Mouse (Mus musculus) left cerebral cortex, adult 9 months (tissue): ENCODE data around the gene Creb3l1.

Experiments
- DNase-seq, 2 experiments: peaks; one replicate each; pipeline ENCODE4 v3.0.0; 2022; ENCODE audit warnings: low spot score in 2 of 2

Gene Creb3l1

DNA sequence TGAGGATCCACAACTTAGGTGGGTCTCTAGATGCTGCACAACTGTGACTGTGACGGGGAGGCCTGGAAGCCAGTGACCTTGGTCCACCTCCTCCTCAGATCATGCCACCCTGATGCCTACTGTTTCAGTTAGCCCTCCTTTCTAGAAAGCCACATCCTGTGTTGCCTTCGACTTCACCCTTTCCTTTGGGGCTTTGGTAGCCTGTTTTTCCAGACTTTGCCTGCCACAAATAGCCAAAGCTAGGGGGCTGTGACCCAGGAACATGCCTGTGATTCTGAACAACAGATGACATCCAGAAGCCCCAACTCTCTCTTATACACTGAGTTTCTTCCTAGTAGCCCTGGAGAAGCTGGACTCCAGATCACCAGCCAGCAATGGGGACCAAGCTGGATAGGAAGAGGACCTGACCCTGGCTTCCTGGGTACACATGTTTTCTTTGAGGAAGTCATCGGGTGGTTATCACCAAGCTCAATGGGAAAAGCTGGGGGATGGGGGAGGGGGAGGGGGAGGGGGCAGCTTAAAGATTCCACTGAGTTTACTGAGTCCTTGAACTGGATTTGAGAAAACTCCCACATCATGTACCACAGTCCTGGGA is 59.6 kb downstream of the Creb3l1 start:
- DNase-seq, result no peak

- DNase-seq, result peak; percentile 88 to 95
Measured at GRCm38 (mm10) chr2:91963443-91963932, 60.8 kb downstream of the Creb3l1 start.

- no peak for DNase-seq
Measured at GRCm38 (mm10) chr2:91962864-91963401, 61.4 kb downstream of the Creb3l1 start.

DNA sequence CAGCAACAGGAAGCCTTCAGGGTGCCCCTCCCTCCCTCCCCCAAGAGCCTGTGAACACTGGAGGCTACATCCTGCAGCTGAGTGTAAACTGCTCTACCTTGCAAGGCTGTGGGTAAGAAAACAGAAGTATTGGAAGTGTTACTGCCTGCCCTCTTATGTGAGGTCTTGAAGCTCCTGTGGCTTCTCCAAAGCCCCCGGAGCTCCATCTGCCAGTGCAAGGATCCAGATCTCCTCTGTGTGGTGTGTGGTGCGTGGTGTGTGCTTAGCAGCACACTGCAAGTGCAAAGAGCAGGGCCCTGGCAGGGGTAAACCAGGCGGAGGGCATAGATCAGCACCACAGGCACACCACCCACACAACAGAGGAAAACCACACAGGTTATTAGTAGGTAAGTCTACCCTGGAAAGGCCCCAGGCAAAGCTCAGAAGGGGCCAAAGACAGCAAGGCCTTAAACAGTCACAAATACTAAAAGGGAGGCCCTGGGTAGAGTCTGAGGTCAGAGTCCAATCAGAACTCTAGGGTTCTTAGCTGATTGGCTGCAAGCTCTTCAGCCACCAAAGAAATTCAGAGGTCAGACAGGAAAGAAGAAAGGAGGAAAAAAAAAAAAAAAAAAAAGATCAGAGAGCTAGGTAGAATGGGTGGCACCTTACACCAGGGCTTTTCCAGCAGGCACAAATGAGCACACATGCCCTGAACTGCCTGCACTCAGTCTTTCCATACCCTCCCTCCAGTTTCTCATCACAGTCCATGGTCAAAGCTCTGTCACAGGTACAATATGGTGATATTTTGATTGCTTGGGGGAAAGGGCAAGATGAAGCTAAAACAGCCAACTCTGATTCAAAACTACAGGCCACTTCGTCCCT is 62.2 kb downstream of the Creb3l1 start:
- DNase-seq, result no peak

DNA sequence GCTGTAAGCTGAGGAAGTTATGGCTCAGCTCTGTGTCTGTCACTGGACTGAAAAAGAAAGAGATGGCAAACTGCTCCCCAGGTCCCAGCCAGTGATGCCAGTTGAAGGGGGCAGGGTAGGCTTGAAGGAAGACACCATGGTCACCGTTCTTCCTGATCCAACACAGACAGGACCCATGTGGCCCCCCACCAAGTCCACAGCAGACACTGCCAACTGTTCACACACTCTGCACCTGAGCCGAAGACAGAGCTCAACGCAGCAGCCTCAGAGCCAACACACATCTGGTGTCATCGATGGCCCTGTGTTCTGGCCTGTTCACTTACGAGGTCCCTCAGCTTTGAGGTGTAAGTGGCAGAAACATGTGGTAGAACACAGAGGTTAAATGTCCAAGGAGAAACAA is 63.8 kb downstream of the Creb3l1 start:
- DNase-seq, result no peak

DNA sequence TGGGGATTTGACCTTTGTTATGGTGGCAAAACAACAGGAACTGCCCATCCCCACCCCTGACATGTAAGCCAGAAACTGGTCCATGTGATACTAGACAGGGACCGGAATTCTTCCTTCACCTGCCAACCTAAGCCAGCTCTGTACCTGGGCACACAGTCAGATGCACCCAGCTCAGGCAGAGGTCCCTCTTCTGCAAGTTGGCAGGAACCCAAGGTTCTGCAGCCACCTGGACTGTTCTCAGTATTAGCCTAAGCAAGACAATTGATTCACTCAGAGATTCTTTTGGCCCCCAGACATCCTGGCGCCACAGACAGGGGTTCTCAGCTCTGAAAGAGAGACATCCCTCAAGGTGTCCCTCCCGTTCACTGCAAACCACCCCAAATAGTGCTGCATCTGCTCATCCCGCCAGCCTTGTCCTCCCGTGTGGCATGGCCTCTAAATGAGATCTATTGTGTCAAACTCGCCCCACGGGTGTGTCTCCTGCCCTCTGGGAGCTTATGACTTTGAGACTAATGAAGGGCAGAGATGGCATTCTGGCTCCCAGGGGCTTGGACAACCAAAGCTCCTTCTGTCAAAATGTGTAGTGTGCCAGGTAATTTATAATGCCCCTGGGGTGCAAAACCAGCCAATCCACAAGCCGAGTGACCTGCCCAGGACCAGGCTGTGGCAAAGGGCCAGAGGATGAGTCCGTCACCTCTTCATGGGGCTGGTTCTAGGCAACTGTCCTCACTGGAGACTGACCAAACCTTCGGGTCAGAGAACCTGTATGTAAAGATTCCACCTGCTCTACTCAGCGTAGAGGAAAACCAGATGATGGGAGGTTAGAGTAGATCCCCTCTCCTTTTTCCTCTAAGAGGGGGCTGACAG is 64.5 kb downstream of the Creb3l1 start:
- DNase-seq, result no peak

GRCm38 (mm10) chr2:91958701-91959457 is 65.4 kb downstream of the Creb3l1 start:
- DNase-seq, result no peak

DNA sequence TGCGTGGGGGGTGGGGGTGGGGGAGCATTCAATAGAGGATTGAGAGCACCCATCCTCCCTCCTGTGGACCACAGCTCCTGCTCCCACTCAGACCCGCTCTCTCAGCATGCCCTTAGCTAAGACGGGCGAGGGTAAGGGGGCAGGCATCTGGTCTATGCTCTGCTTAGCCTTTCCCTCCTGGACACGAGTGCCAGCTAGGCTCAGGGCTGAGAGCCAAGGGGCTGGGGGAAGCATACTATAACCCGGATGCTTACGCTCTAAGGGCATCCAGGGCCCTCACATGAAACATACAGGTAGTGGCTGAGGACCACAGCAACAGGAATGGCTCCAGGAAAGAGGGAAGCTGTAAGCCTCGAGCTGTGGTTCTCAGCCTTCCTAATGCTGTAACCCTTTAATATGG is 66.3 kb downstream of the Creb3l1 start:
- DNase-seq, result no peak

DNA sequence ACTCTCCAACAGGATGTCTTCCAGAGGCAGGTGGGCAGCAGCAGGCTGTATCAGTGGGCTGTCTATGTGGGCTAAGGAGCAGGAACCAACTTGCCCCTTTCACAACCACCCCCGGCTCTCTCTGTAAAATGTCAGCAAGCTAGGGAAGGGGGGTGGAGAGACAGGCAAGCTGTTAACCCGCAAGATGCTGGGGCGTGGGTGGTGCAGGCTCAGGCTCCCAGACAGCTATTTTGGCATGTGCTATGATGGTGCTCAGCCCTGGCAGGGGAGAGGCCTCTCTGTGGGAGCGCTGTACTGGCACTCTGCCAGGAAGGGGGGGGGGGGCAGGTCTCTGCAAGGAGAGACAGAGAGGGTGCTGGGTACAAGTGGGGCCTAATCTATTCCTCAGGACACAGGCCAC is 67.2 kb downstream of the Creb3l1 start:
- DNase-seq, result peak; percentile 88 to 92

DNA sequence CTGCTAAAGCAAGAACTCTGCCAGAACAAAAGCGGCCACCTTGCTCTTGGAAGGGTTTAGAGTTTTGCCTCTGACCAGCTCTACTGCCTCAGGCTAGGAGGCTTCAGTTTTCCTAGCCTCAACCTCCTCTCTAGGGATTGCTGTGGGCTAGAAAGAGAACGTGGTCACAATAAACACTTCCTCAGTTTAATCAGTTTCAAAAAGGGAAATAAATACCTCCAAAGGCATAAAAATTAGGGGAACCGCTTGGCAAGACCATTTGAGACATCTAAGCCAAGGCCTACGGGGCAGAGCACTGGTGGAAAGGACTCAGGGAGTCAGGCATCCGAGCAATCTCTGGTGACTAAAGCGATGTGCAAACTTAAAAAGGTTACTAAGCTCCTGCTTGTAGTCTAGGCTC is 68.4 kb downstream of the Creb3l1 start:
- no peak for DNase-seq

DNA sequence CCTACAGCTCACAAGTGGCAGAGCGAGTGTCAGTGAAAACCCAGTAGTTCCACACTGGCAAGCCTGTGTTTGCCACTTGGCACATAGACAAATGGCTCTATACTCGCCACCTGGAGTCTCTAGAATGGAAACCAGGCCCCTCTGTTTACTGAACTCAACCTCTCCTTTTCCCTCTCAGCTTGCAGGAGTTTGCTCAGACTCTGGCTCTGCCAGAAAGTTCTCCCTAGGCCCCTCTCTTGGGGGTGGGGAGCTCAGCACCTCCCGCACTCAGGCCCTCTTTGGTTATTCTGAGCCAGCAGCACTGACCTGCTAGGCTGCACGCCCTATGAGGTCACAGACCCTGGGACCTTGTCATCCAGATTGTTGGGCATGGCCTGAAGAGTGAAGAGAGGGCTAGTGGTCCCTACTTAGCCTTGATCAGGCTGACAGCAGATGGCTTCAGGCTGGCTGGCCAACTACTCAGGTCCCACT is 69.1 kb downstream of the Creb3l1 start:
- DNase-seq, result no peak

GRCm38 (mm10) chr2:91953825-91954224 is 70.5 kb downstream of the Creb3l1 start:
- DNase-seq, result no peak

- DNase-seq, result no peak
Measured at GRCm38 (mm10) chr2:91950275-91951085, 73.8 kb downstream of the Creb3l1 start.

DNA sequence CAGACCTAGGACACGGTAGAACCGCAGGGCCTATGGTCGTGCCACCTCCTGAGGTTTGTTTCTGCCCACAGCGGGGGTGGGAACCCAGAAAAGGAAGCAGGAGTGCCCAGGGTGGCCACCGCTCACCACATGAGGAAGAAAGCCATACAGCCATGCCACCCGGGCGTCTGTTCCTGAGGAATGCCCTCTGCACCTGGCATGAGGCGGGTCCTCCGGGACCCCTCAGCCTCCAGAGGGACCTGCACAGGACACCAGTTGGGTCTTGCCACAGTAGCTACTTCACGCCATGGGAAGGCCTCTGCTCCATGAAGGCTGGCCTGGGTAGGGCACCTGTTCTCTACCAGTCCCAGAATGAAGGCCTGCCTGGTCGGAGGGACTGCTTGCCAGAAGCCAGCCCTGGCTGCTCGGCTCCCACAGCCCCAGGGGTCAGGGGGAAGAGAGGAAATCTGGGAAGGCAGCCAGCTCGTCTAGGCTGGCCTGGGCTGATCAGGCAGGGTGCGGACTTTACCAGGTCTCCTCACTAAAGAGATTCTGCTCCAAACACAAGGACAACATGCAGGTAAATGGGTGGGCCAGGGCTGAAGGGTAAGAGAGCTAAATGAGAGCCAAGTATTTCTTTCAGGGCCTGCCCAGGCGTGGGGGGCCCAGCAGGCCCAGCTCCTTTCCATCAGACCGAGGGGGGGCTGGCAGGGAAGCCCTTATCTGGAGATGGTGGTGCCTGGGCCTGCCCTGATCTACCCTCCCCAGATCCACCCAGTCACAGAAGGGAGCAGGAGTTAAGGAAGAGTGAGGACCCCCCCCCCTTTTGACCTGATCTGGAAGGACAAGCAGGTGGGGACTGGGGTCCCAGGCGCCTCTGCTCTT is 74.7 kb downstream of the Creb3l1 start:
- no peak for DNase-seq

GRCm38 (mm10) chr2:91948792-91949241 is 75.5 kb downstream of the Creb3l1 start:
- DNase-seq, result no peak

DNA sequence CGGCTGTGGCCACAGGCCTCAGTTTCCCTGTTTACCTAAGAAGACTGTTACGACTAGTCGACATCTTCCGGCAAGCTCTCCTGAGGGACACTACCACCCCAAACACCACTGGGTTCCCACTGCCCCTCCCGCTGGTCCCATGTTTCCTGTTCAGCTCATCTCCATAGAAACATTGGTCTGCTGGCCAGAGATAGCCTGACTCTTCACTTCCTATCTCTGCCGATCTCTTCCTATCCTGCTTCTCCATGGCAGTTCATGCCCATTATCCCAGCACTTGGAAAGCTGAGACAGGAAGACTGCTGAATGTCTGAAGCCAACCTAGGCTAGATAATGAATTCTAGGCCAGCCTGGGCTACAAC is 76.2 kb downstream of the Creb3l1 start:
- no peak for DNase-seq

DNA sequence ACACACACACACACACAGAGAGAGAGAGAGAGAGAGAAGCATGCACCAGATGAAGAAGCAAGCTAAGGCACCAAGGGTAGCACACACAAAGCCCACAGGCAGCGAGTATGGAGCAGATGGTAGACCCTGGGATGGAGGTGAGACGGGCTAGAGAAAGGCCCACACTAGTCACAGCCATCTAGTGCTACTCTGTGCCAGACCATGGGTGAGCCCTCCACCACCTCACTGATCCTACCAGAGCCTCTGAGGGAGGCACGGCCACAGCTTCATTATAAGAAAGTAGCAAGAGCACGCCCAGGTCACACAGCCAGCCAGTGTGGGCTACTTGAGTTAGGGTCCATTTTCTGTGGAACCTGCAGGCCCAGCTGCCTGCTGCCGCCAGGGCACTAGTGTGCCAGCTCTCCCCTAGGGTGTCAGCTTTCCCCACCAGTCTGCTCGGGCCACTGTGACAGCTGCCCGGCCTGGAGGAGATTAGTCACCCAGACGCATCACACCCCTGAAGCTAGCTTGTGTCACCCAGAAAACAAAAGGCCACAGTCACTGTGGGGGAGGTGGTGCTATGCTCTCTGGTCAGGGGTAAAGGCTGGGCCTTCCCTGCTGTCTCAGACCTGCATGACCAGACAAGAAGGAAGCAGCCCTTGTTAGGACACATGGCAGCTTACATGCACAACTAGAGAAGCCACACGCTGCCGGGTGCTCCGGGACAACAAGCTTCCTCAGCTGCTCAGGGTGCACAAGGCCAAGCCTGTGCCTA is 76.7 kb downstream of the Creb3l1 start:
- peak in 1 of 2 experiments; percentile 63 for DNase-seq

DNA sequence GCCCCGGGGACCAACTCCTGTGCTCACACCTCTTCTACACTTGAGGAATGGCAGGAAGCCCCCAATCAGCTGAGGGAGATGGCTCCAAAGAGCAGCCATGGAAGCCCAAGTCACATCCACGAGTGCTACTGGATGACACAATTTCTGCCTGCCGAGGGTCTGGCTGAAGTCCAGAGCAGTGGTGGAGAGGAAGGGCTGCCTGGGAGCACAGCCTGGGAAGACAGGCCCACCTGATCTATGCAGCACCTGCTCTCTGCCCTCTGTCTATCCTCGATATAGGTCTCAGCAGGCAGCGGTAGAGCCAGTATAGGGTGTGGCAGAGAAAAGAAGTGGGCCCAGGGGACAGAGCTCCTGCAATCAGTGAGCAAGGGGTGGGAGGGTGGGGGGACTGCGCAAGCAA is 77.5 kb downstream of the Creb3l1 start:
- no peak for DNase-seq
